Mouse (Mus musculus): ENCODE measurements around the gene Gm5901.
"Not testable (repeated sequence)": the region's sequence is repeated elsewhere in the genome, so short reads cannot be mapped to it uniquely, and the experiment has no call there.

The Gm5901 gene

GRCm38 (mm10) chr7:105399935-105400624, 25.2 kb downstream of the Gm5901 start, which contains the start of gene Fam160a2:
Gene Fam160a2 (minus strand): TSS chr7:105400054.
- in situ Hi-C loops (cut with MboI, MseI) = loop anchor here (5.0 to 25.0 kb wide), 3 partner anchors 235 to 938 kb away; partner anchors contain the start of genes Trim3 and Trim30a

GRCm38 (mm10) chr7:105404268-105404667, 29.4 kb downstream of the Gm5901 start, which contains the start of gene Cnga4:
Gene Cnga4 (plus strand): TSS chr7:105404568.
- in situ Hi-C loops (cut with MboI, MseI) = loop anchor here (5.0 to 10.0 kb wide), 2 partner anchors 231 to 403 kb away; partner anchors contain the start of gene Trim3

DNA sequence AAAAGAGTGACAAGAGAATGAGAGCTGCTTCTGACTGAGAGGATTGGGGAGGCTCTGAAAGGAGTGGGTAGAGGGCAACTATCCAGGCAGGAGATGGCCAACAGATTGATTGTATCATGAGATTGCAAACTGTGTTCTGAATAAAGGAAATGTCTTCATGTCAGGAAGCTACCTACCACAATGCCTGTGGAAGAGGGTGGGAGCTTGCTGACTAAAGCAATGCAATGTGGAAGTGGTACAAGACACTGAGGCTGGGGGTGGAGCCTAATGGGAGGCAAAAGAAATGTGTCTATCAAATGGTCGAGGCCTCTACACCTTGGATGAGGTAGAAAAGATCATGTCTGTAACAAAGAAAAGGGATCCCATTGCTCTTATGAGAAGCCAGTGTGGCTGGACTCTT, 31.5 kb downstream of the Gm5901 start:
- in situ Hi-C loops (cut with MboI, MseI) = loop anchor here (5.0 to 10.0 kb wide), 3 partner anchors 81 to 228 kb away; partner anchors contain the start of gene Trim3

GRCm38 (mm10) chr7:105411874-105412632, 37.2 kb downstream of the Gm5901 start:
- in situ Hi-C loops (cut with MboI, MseI) = not testable (repeated sequence)

DNA sequence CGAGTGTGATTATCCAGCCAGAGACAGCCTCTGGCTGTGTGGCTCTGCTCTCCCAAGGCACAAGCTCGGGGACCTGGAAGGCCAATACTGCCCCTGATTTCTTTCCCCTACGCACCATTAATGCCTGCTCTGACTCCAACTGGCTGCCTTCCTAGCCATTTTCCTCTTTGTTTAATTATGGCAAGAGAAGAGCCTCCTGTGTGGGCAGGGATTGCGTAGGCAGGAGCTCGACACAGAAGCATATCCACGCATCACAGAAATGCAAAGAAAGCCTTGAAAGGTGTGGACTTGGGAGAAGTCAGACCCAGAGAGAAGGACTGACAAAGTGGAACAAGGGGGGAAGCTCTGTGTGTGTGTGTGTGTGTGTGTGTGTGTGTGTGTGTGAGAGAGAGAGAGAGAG, 39.5 kb downstream of the Gm5901 start:
- in situ Hi-C loops (cut with MboI, MseI) = no loop called here

DNA sequence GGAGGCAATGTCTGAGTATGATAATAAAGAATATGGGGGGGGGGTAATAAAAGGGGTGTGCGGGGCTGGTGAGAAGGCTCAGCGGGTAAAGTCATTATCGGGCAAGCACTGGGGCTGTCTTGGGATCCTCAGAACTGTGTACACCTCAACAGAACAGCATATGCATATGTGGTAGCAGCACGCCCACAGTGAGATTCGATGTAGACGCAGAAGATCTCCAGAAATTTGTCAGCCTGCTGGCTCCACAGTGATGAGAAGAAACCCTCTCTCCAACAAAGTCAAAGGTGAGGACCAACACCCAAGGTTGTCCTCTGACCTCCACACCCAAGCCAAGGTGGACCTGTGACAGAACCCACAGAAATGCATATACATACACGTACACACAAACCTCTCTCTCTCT, 41.7 kb downstream of the Gm5901 start:
- in situ Hi-C loops (cut with MboI, MseI) = no loop called here

DNA sequence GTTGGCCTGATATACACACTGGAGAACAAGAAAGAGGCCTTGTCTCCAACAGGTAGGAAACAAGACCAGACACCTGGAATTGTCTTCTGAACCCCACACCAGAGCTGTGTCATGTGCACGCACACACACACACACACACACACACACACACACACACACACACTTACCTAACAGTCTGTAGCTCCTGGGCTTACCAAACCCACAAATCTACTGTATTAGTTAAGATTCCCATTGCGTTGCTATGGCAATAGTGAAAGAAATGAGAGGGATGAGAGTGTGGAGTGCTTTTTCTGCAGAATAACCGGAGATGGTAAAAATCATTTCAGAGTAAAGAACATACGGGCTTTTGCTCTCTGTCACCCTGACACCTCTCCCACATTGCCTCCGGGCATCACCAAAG, 43.3 kb downstream of the Gm5901 start:
- in situ Hi-C loops (cut with MboI, MseI) = no loop called here

DNA sequence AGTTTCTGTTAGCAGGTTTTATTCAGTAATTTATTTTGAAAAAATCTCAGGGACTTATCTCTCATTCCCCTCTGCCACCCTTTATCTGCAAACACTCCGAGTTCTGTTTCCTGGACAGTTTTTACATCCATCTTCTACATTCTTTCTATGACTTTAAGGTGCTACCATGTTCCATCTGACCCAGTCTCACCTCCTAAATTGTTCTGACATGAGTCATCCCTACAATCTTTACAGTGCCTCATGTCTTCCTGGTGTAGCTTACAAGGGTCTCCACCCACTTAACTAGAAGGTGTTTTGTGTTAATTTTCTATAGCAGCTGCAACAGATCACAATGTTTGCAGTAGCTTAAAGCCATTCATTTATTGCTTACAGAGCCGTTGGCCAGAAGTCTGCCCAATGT, 46.1 kb downstream of the Gm5901 start:
- in situ Hi-C loops (cut with MboI, MseI) = loop anchor here (5.0 kb wide), 1 partner anchor 81 kb away; no protein-coding TSS in a partner anchor

DNA sequence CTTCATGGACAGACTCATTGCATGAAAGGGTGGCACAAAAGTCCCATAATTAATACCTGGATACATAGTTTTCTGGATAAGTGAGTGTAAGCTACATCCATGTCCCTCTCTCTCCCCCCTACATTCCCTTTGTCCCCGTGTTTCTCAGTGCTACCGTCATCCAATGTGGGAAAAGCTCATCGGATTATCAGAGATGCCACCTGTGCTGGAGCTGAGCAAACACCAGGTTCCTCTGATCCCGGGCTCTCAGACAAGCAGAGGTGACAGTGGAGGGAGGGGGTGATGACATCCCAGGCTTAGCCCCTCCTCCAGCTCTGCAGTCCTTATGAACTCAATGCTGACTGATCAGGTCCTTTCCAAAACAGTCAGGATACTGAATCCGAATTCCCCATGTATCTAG, 49.5 kb downstream of the Gm5901 start:
- in situ Hi-C loops (cut with MboI, MseI) = loop anchor here (5.0 kb wide), 1 partner anchor 78 kb away; no protein-coding TSS in a partner anchor

GRCm38 (mm10) chr7:105425424-105426043, 50.7 kb downstream of the Gm5901 start, which contains the start of gene Cckbr:
Gene Cckbr (plus strand): TSS chr7:105425731.
- in situ Hi-C loops (cut with MboI, MseI) = no loop called here

GRCm38 (mm10) chr7:105426051-105426450, 51.2 kb downstream of the Gm5901 start:
- in situ Hi-C loops (cut with MboI, MseI) = no loop called here
